29 mouse cellular contexts compared by ENCODE assay signal in genomic region chr19:41372322-41372721, GRCm38 (mm10). TPM values are rescaled to one million over a fixed set of nuclear protein-coding genes. Genes with fewer than 3 reads are reported as not detected.
DNase-seq lines count a peak whose midpoint lies in the region; ATAC-seq and TF ChIP-seq lines count a peak whose summit lies in the region.
"Had no signal": no experiment of that assay in that cellular context is flagged by ENCODE, and none has a peak within 500 bp of the region (broad histone marks: within the 10 kb centered on the region; RNA-seq: fewer than 3 reads in every experiment).

No protein-coding gene starts in this region.

- peaks cover 27% of the 10 kb centered on the region for H3K79me2 ChIP-seq in CH12.LX (replicated peaks; ENCODE audit: control insufficient read depth, extremely low read depth, insufficient read depth, poor library complexity, severe bottlenecking)

- peak overlapping the region; percentile 54 for H3K4me2 ChIP-seq in CH12.LX (ENCODE audit: insufficient read depth, low read depth, poor library complexity, severe bottlenecking)
- H3K4me2 ChIP-seq: heart, embryonic 15.5 days; hindbrain, embryonic 14.5 days; limb, embryonic 12.5 days; midbrain, embryonic 11.5 days; neural tube, embryonic 12.5 days had no signal

- peak; percentile 70 for ATAC-seq in common myeloid progenitor, adult 5-6 weeks (replicated peaks; ENCODE audit: low read depth, poor library complexity, severe bottlenecking)
- ATAC-seq in megakaryocyte progenitor cell, adult 5-6 weeks (replicated peaks; ENCODE audit: poor library complexity), result peak; percentile 22; the same call in 1 of the 2 replicates
- ATAC-seq: forebrain, embryonic 16.5 days; intestine, postnatal 0 days; lung, postnatal 0 days; midbrain, embryonic 16.5 days had no signal

- in situ Hi-C loops in CH12.LX (cut with MboI; ENCODE audit: low pct_ligation_motif_present, low pct_unique_long_range_greater_than_20kb, low sequenced_read_pairs), result loop anchor here (5.0 kb wide), 1 partner anchor 40 kb away; no protein-coding TSS in a partner anchor

- peak in 1 of 2 experiments; percentile 16; a peak in 1 of 4 replicates for TF ChIP-seq CTCF in CH12.LX (conservative IDR thresholded peaks at IDR 0.05 in 1 of 2, IDR thresholded peaks at IDR 0.05 in 1 of 2; ENCODE audit: low read depth in 2 of 2, low read length in 2 of 2)

- peak overlapping the region; percentile 74 for H3K27ac ChIP-seq in CH12.LX (ENCODE audit: insufficient read depth, low read depth)
- H3K27ac ChIP-seq in limb, embryonic 10.5 days, result no peak overlapping the region
- H3K27ac ChIP-seq: heart, embryonic 10.5 days; heart, embryonic 15.5 days; hindbrain, embryonic 14.5 days; limb, embryonic 12.5 days; neural tube, embryonic 12.5 days; stomach, postnatal 0 days had no signal

- H3K4me1 ChIP-seq in CH12.LX (ENCODE audit: control insufficient read depth in 1 of 2, insufficient read depth in 2 of 2), result peaks cover 20 to 66% of the 10 kb centered on the region in 2 experiments
- no peaks in the 10 kb centered on the region for H3K4me1 ChIP-seq in limb, embryonic 10.5 days
- H3K4me1 ChIP-seq: heart, embryonic 10.5 days; heart, embryonic 15.5 days; limb, embryonic 12.5 days; neural tube, embryonic 12.5 days had no signal

- no peaks in the 10 kb centered on the region for H3K27me3 ChIP-seq in CH12.LX (replicated peaks)
- no peaks in the 10 kb centered on the region for H3K27me3 ChIP-seq in limb, embryonic 10.5 days (ENCODE audit: low read depth, poor library complexity, severe bottlenecking)
- H3K27me3 ChIP-seq: heart, embryonic 15.5 days; limb, embryonic 12.5 days; neural tube, embryonic 12.5 days had no signal

- H3K36me3 ChIP-seq in CH12.LX (replicated peaks in 1 of 2; ENCODE audit: control insufficient read depth in 1 of 2, insufficient read depth in 1 of 2, low read length in 1 of 2), result peaks cover 28 to 44% of the 10 kb centered on the region in 2 experiments
- H3K36me3 ChIP-seq in limb, embryonic 10.5 days, result no peaks in the 10 kb centered on the region
- H3K36me3 ChIP-seq: G1E; heart, embryonic 10.5 days; heart, embryonic 15.5 days; limb, embryonic 12.5 days; neural tube, embryonic 12.5 days had no signal

- peaks cover 11% of the 10 kb centered on the region for H3K9me3 ChIP-seq in CH12.LX (replicated peaks; ENCODE audit: low read length)
- no peaks in the 10 kb centered on the region for H3K9me3 ChIP-seq in limb, embryonic 10.5 days (replicated peaks)
- H3K9me3 ChIP-seq: G1E; heart, embryonic 10.5 days; heart, embryonic 15.5 days; limb, embryonic 12.5 days; neural tube, embryonic 12.5 days had no signal

- TF ChIP-seq EP300 in CH12.LX (IDR thresholded peaks at IDR 0.05; ENCODE audit: low read length), result peak; percentile 100

- H3K9ac ChIP-seq in CH12.LX (ENCODE audit: insufficient read depth, low read depth), result no peak overlapping the region
- H3K9ac ChIP-seq: heart, embryonic 15.5 days; hindbrain, embryonic 14.5 days; limb, embryonic 12.5 days; neural tube, embryonic 12.5 days had no signal

- dilution Hi-C loops in CH12.LX (cut with MboI; ENCODE audit: extremely low pct_ligation_motif_present, extremely low pct_unique_long_range_greater_than_20kb, low sequenced_read_pairs), result no loop called here

- no peak for TF ChIP-seq POLR2A in CH12.LX (IDR thresholded peaks at IDR 0.05; ENCODE audit: low read depth, low read length)

- peak; percentile 82 for DNase-seq in A20 (ENCODE audit: low read depth, low spot score)
- DNase-seq in CH12.LX (ENCODE audit: extremely low read depth), result peak; percentile 82
- no peak for DNase-seq in adrenal gland, postnatal 10 days
- DNase-seq in kidney, adult 18-20 months, result no peak
- no peak for DNase-seq in limb, embryonic 10.5 days (ENCODE audit: low spot score)
- DNase-seq: cerebellum, adult 11-12 months; cerebellum, adult 9-11 months; gastrocnemius, postnatal 10 days; kidney, postnatal 14 days; lung, postnatal 4 days; right cerebral cortex, postnatal 4 days; thymus, adult 18-20 months; thymus, postnatal 25 days had no signal

- TF ChIP-seq RAD21 in CH12.LX (IDR thresholded peaks at IDR 0.05; ENCODE audit: low read depth, low read length), result peak; percentile 24

- 96% methylated on average over 4 of the region's 4 CpGs for WGBS in limb, embryonic 10.5 days

- H3K4me3 ChIP-seq in CH12.LX (replicated peaks in 1 of 3; ENCODE audit: low read depth in 2 of 3, low read length in 2 of 3, poor library complexity in 1 of 3), result no peak overlapping the region
- H3K4me3 ChIP-seq in limb, embryonic 10.5 days, result no peak overlapping the region
- H3K4me3 ChIP-seq: erythroblast, embryonic 14.5 days; heart, embryonic 10.5 days; heart, embryonic 15.5 days; limb, embryonic 12.5 days; myocyte; neural tube, embryonic 12.5 days had no signal

TF ChIP-seq in CH12.LX, 34 proteins besides CTCF, POLR2A, EP300 and RAD21:
- TF ChIP-seq ELF1 (IDR thresholded peaks at IDR 0.05; ENCODE audit: low read depth, low read length) (no peak), MYC (IDR thresholded peaks at IDR 0.05; ENCODE audit: low read depth, low read length) (peak; percentile 81), POLR2AphosphoS2 (IDR thresholded peaks at IDR 0.05; ENCODE audit: low read depth, low read length) (no peak), USF2 (conservative IDR thresholded peaks at IDR 0.05; ENCODE audit: low read depth, low read length) (no peak), HCFC1 (IDR thresholded peaks at IDR 0.05; ENCODE audit: low read depth, low read length) (no peak), CHD2 (IDR thresholded peaks at IDR 0.05; ENCODE audit: low read length) (no peak; the same call in 1 of the 2 replicates), ZMIZ1 (IDR thresholded peaks at IDR 0.05; ENCODE audit: low read depth, low read length) (no peak), ZNF384 (IDR thresholded peaks at IDR 0.05; ENCODE audit: low read depth, low read length) (peak; percentile 69), E2F4 (IDR thresholded peaks at IDR 0.05; ENCODE audit: insufficient replicate concordance, low read depth, low read length) (no peak), NRF1 (IDR thresholded peaks at IDR 0.05; ENCODE audit: low read depth, low read length) (0 out of 2 replicates have a peak, but pooled peaks have one; percentile 27), MXI1 (IDR thresholded peaks at IDR 0.05; ENCODE audit: low read depth, low read length) (no peak), UBTF (IDR thresholded peaks at IDR 0.05; ENCODE audit: low read depth, low read length) (no peak), MAFK (IDR thresholded peaks at IDR 0.05; ENCODE audit: insufficient replicate concordance, low read length) (0 out of 2 replicates have a peak, but pooled peaks have one; percentile 38), ZKSCAN1 (IDR thresholded peaks at IDR 0.05; ENCODE audit: borderline replicate concordance, low read depth, low read length) (no peak), PAX5 (IDR thresholded peaks at IDR 0.05; ENCODE audit: low read length) (no peak), SIN3A (IDR thresholded peaks at IDR 0.05; ENCODE audit: low read length) (0 out of 2 replicates have a peak, but pooled peaks have one; percentile 64), TCF12 (IDR thresholded peaks at IDR 0.05; ENCODE audit: low read depth, low read length) (peak; percentile 93), NELFE (IDR thresholded peaks at IDR 0.05; ENCODE audit: low read depth, low read length) (no peak), RCOR1 (conservative IDR thresholded peaks at IDR 0.05; ENCODE audit: low read depth, low read length) (peak; percentile 93), GABPA (IDR thresholded peaks at IDR 0.05; ENCODE audit: insufficient replicate concordance, low read depth, low read length) (no peak), IRF4 (IDR thresholded peaks at IDR 0.05; ENCODE audit: low read depth, low read length) (peak; percentile 98), ETS1 (conservative IDR thresholded peaks at IDR 0.05; ENCODE audit: low read depth, low read length) (peak; percentile 96), KAT2A (IDR thresholded peaks at IDR 0.05; ENCODE audit: insufficient replicate concordance, low read length) (no peak), MEF2A (IDR thresholded peaks at IDR 0.05; ENCODE audit: borderline replicate concordance, low read depth, low read length) (peak; percentile 99), MAX (IDR thresholded peaks at IDR 0.05; ENCODE audit: low read length) (peak; percentile 22; the same call in 1 of the 2 replicates), JUND (conservative IDR thresholded peaks at IDR 0.05; ENCODE audit: low read depth, low read length) (peak; percentile 66; the same call in 1 of the 2 replicates), TBP (conservative IDR thresholded peaks at IDR 0.05; ENCODE audit: low read depth, low read length) (0 out of 2 replicates have a peak, but pooled peaks have one; percentile 52), CHD1 (IDR thresholded peaks at IDR 0.05; ENCODE audit: low read depth, low read length) (no peak), ZC3H11A (IDR thresholded peaks at IDR 0.05; ENCODE audit: low read depth, low read length) (no peak), BHLHE40 (IDR thresholded peaks at IDR 0.05; ENCODE audit: low read depth, low read length) (peak; percentile 86), JUN (IDR thresholded peaks at IDR 0.05; ENCODE audit: insufficient read depth, low read depth, low read length) (peak; percentile 28; the same call in 1 of the 2 replicates), MAZ (IDR thresholded peaks at IDR 0.05; ENCODE audit: low read depth, low read length) (no peak), USF1 (IDR thresholded peaks at IDR 0.05; ENCODE audit: low read depth, low read length) (no peak), SMC3 (IDR thresholded peaks at IDR 0.05; ENCODE audit: low read depth, low read length) (0 out of 2 replicates have a peak, but pooled peaks have one; percentile 6)

RNA-seq across cellular contexts. Expression of gene Pik3ap1, which starts 12.6 kb away (rescaled TPM):
- 34.3 and 37.4 TPM in 2 replicates for total RNA-seq in CH12.LX (2012; rRNA removed)
- total RNA-seq in CH12.LX (2014; rRNA removed), result 25.1 and 26.7 TPM in 2 replicates
- polyA plus RNA-seq in CH12.LX (2012; ENCODE audit: insufficient read length, low read depth), result 98.6 and 106 TPM in 2 replicates
- total RNA-seq in common myeloid progenitor, adult 5-6 weeks (2017), result 10.0 and 10.2 TPM in 2 replicates
- total RNA-seq in megakaryocyte progenitor cell, adult 5-6 weeks (2015), result 26.5 and 30.5 TPM in 2 replicates
- total RNA-seq in megakaryocyte progenitor cell, adult 5-6 weeks (2017), result 23.5 and 24.4 TPM in 2 replicates
- 1 to 10 TPM; 6.2 to 8.7 TPM for total RNA-seq in adrenal gland, postnatal 10 days (2021)
- 0.63 and 0.96 TPM in 2 replicates for polyA plus RNA-seq in limb, embryonic 10.5 days (2016; fragmentation: Nextera tagmentation; extraction: Ambion mirVana)
- polyA plus RNA-seq: myocyte had no signal

Comparison
In these comparisons a context has a peak if more than half of its experiments do, and no peak if none do; other contexts are left out.
1. DNase-seq: peak in A20 (single experiment) and CH12.LX (single experiment); none in adrenal gland, postnatal 10 days (single experiment), kidney, adult 18-20 months (single experiment) and limb, embryonic 10.5 days (single experiment).